Mouse (Mus musculus) neural tube, embryonic 12.5 days (tissue): Measurements from ENCODE around the gene Tnrc18. TPM values are rescaled to one million over a fixed set of nuclear protein-coding genes. Genes with fewer than 3 reads are reported as not detected.
A peak's percentile ranks its signal among the peaks of the same experiment; 100 is the strongest.

Experiments
- ATAC-seq: fragments of 200-750 bp; cut with Nextera tagmentation; 2 replicates; pipeline ENCODE4 v1.8.0; 2017; ENCODE audit warnings: low read depth, mild to moderate bottlenecking, moderate TSS enrichment, moderate library complexity; ENCODE audit not compliant: low FRiP score
- H3K27ac ChIP-seq: fragments of 300-500 bp; sonication (generic); 2 replicates; pipeline ENCODE4 v1.5.1; 2016
- H3K27me3 ChIP-seq: fragments of 300-500 bp; sonication (generic); replicated peaks from 2 replicates; pipeline ENCODE4 v1.6.1; 2016; ENCODE audit warnings: mild to moderate bottlenecking
- H3K36me3 ChIP-seq: fragments of 300-500 bp; sonication (generic); 2 replicates; pipeline ENCODE4 v1.6.1; 2016; ENCODE audit warnings: mild to moderate bottlenecking
- H3K4me1 ChIP-seq: fragments of 300-500 bp; sonication (generic); 2 replicates; pipeline ENCODE4 v1.6.1; 2016
- H3K4me2 ChIP-seq: fragments of 300-500 bp; sonication (generic); replicated peaks from 2 replicates; pipeline ENCODE4 v1.6.1; 2016; ENCODE audit warnings: mild to moderate bottlenecking
- H3K4me3 ChIP-seq: fragments of 300-500 bp; sonication (generic); 2 replicates; pipeline ENCODE4 v1.5.1; 2016
- H3K9ac ChIP-seq: fragments of 300-500 bp; sonication (generic); 2 replicates; pipeline ENCODE4 v1.6.1; 2016; ENCODE audit warnings: mild to moderate bottlenecking
- H3K9me3 ChIP-seq: fragments of 300-500 bp; sonication (generic); 2 replicates; pipeline ENCODE4 v1.6.1; 2016; ENCODE audit warnings: mild to moderate bottlenecking
- WGBS: fragments of 180-500 bp; shearing (Covaris S2); methylation state at CpG from one replicate; pipeline ENCODE4 v1.1.7; 2016; 5-methylcytosine and 5-hydroxymethylcytosine counted together
- polyA plus RNA-seq: library from polyadenylated mRNA; unstranded; fragments of >200 nt; fragmentation: Nextera tagmentation; extraction: Ambion mirVana; gene quantifications from 2 replicates; pipeline ENCODE4 v1.2.1, GENCODE M21; 2016

The Tnrc18 gene
- polyA plus RNA-seq, 1 experiment from 2014 or later, result 51.5 TPM

DNA sequence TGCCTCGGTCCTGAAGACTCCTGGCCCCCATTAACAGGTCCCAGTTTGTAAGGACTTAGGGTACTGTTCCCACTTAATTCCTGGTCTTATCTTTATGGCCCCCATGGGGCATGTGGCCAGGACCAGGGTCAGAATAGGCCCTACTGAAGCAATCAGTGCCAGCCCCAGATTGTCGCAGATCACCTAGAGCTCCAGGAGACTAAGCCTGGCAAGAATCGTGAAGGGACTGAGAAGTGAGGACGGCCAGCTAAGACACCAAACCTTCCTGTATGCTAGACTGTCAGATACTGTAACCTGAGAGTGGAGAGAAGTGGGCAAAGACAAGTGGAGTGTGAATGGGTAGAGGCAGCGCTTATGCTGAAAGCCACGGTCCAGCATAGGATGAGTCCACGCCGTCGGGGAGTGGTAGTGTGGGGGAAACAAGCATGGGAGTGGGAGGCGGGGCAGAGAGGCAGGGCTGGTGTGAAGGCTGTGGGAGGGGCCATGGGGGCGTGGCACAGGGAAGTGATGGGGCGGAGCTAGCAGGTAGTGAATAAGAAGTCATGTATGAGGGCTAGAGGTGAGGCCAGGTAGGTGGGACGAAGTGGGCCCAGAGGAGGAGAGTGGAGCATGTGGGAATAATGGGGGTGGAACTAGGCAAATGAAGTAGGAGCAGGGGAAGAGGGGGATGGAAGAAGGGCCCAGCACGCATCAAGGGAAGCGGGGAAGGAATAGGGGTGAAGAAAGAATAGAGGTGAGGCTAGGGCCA is 116.4 kb downstream of the Tnrc18 start:
- H3K9ac ChIP-seq, result no peak overlapping the region
- peak; percentile 39 for ATAC-seq
- H3K36me3 ChIP-seq, result peaks cover 13% of the 10 kb centered on the region; the same call in 1 of the 2 replicates
- peaks cover 18% of the 10 kb centered on the region for H3K27me3 ChIP-seq
- H3K27ac ChIP-seq, result no peak overlapping the region
- H3K9me3 ChIP-seq, result no peaks in the 10 kb centered on the region
- 0 out of 2 replicates have a peak overlapping the region, but pooled peaks have one; percentile 68 for H3K4me3 ChIP-seq
- WGBS, result 11% methylated on average over 15 of the region's 15 CpGs
- peak overlapping the region; percentile 79 for H3K4me2 ChIP-seq
- H3K4me1 ChIP-seq, result peaks cover 25% of the 10 kb centered on the region

- H3K36me3 ChIP-seq, result no peaks in the 10 kb centered on the region
- H3K9me3 ChIP-seq, result no peaks in the 10 kb centered on the region
- no peak overlapping the region for H3K4me3 ChIP-seq
- ATAC-seq, result no peak
- H3K4me2 ChIP-seq, result no peak overlapping the region
- H3K9ac ChIP-seq, result no peak overlapping the region
- WGBS, result 61% methylated on average over 2 of the region's 2 CpGs
- no peak overlapping the region for H3K27ac ChIP-seq
- H3K4me1 ChIP-seq, result peaks cover 30% of the 10 kb centered on the region
- H3K27me3 ChIP-seq, result peaks cover 18% of the 10 kb centered on the region
Measured at GRCm38 (mm10) chr5:142697742-142698141, 119.7 kb downstream of the Tnrc18 start.

DNA sequence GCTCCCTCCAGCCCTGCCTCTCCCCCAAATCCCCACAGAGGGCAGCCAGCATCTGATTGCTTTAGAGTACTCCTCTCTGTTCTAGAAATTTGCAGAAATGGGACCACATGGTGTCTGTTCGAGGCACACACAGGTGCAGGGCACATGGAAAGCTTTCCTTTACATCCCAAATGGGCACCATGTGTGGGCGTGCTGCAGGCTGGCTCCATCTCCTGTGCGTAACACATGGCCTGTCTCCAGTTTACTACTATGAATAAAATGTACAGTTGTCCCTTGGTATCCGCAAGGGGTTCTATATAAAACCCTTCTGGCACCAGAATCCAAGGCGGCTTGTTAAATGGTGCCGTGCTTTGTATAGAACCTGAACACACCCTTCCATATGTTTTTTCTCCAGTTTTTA is 120.6 kb downstream of the Tnrc18 start:
- no peak for ATAC-seq
- Histone ChIP-seq H3K9me3 (no peaks in the 10 kb centered on the region), H3K27ac (no peak overlapping the region), H3K4me3 (no peak overlapping the region), H3K4me2 (no peak overlapping the region), H3K4me1 (peaks cover 31% of the 10 kb centered on the region), H3K9ac (no peak overlapping the region), H3K27me3 (peaks cover 18% of the 10 kb centered on the region), H3K36me3 (no peaks in the 10 kb centered on the region)
- WGBS, result 87% methylated on average over 6 of the region's 6 CpGs

DNA sequence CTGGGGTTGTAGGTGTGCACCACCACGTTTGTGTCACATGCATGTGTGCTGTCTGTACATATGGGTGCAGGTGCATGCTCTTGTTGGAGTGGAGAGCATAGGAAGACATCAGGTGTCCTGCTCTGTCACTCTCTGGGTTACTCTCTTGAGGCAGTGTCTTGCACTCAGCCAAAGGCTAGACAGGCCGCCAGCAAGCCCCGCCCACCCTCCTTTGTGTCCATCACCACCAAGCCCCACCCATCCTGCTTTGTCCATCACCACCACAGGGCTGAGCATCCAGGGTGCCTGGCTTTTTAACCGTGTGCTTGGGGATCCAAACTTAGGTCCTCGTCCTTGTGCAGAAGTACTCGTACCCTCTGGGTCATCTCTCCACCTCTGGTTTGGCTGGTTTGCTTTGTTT is 121.2 kb downstream of the Tnrc18 start:
- no peaks in the 10 kb centered on the region for H3K9me3 ChIP-seq

DNA sequence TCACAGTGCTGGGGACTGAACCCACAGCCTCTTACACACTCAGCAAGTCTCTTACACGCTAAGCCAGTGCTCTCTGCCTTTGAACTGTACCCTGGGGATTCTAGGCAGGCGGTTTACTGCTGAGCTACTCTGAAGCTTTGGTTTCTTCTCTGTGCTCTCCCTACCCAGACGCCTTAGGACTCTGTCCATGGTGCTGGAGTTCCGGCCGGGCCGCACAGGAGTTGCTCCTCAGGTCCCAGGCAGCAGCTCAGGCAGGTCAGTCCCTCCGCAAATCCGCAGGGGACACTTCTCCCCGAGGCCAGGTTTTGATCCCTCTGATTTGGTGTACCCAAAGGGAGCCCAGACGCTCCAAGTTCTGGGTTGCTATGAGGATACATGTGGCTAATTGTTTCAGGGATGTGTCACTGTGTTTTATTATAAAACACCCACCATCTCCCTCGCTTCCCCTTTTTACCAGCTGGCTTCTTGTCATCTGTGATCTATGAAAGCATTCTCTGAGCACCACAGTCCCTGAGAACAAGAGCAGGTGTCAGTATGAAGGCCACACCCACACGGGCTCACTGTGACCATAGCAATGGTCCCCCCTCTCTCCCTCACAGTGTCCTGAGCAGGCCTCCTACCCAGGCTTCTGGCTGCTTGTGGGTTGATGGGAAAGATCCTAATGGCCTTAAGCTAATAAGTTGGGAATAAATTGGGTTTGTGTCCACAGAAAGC is 122.7 kb downstream of the Tnrc18 start:
- H3K9ac ChIP-seq, result no peak overlapping the region
- no peak overlapping the region for H3K4me2 ChIP-seq
- no peak overlapping the region for H3K27ac ChIP-seq
- ATAC-seq, result no peak
- no peaks in the 10 kb centered on the region for H3K36me3 ChIP-seq
- no peaks in the 10 kb centered on the region for H3K27me3 ChIP-seq
- no peaks in the 10 kb centered on the region for H3K9me3 ChIP-seq
- no peak overlapping the region for H3K4me3 ChIP-seq
- WGBS, result 9% methylated on average over 12 of the region's 12 CpGs
- H3K4me1 ChIP-seq, result peaks cover 25% of the 10 kb centered on the region

More for the DNA sequence above, 121.2 kb downstream of the Tnrc18 start:
- Histone ChIP-seq H3K9ac (no peak overlapping the region), H3K4me3 (no peak overlapping the region), H3K27ac (no peak overlapping the region), H3K4me1 (peaks cover 25% of the 10 kb centered on the region), H3K27me3 (peaks cover 13% of the 10 kb centered on the region), H3K4me2 (no peak overlapping the region), H3K36me3 (no peaks in the 10 kb centered on the region)
- ATAC-seq, result no peak
- 36% methylated on average over 6 of the region's 6 CpGs for WGBS

GRCm38 (mm10) chr5:142693738-142694430 is 123.6 kb downstream of the Tnrc18 start:
- H3K9me3 ChIP-seq, result no peaks in the 10 kb centered on the region
- no peak overlapping the region for H3K4me3 ChIP-seq
- no peaks in the 10 kb centered on the region for H3K27me3 ChIP-seq
- H3K4me1 ChIP-seq, result peaks cover 25% of the 10 kb centered on the region
- peak overlapping the region; percentile 20; the same call in 1 of the 2 replicates for H3K4me2 ChIP-seq
- no peak overlapping the region for H3K9ac ChIP-seq
- WGBS, result 57% methylated on average over 8 of the region's 8 CpGs
- ATAC-seq, result no peak
- H3K27ac ChIP-seq, result no peak overlapping the region
- H3K36me3 ChIP-seq, result no peaks in the 10 kb centered on the region

DNA sequence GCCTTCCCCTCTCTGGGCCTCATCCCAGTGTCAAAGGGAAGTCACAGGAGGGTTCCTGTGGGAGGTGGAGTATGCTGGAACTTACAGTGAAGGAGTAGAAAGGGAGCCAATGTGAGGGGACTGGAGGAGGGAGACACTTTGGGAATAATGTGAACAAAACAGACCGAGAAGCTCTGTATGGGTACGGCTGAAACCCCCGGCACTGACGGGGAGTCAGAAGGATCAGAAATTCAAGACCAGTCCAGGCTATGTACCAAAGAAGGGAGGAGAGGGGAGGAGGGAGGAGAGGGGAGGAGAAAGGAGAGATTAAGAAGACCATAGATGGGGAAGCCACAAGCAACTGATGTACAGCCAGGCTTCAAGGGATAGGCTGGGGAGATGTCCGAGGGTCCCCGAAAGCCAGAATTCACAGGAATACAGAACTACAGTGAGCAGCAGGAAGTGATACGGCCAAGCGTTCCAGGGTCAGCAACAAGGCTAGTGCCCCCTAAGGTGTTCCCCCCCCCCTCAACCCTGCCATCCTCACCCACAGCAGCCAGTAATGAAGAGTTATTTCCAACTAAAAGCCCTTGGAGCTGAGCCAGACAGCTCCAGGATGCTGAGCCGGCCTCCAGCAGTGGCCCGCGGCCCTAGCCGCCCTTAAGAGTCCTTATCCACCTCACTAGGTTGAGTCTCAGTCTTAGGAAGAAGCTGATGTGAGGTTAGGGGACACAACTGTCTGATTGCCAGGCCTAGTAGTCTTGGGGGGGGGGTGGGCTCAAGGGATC is 124.3 kb downstream of the Tnrc18 start:
- Histone ChIP-seq H3K4me3 (no peak overlapping the region), H3K27ac (no peak overlapping the region), H3K9me3 (no peaks in the 10 kb centered on the region), H3K4me2 (peak overlapping the region; percentile 20; the same call in 1 of the 2 replicates), H3K9ac (no peak overlapping the region), H3K27me3 (no peaks in the 10 kb centered on the region), H3K4me1 (peaks cover 25% of the 10 kb centered on the region), H3K36me3 (no peaks in the 10 kb centered on the region)
- ATAC-seq, result no peak
- 67% methylated on average over 12 of the region's 12 CpGs for WGBS

DNA sequence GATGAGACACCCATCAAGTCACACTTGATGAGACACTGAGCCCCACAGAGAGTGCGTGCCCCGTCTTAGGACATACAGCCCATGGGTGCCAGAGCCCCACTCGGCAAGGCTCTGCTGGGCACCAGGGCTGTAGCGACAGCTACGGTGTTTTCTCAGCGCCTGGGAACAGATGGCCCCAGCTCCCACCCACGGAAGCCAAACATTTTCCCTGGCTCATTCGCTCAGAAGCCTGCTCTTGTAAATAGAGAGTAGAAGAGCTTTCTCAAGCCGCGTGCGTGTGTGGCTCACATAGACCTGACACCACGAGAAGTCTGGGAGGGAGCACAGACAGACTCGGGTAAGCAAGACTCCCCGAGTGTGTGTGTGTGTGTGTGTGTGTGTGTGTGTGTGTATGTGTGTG is 125.2 kb downstream of the Tnrc18 start, which contains the start of gene Slc29a4:
TSS of gene Slc29a4 (plus strand) at position 265 of the 400 bp plus-strand sequence.
- Histone ChIP-seq H3K4me1 (peaks cover 25% of the 10 kb centered on the region), H3K36me3 (no peaks in the 10 kb centered on the region), H3K9me3 (no peaks in the 10 kb centered on the region), H3K27ac (no peak within 1 kb of the TSS), H3K4me3 (no peak within 1 kb of the TSS), H3K4me2 (peak within 1 kb of the TSS; percentile 20; the same call in 1 of the 2 replicates), H3K27me3 (no peaks in the 10 kb centered on the region), H3K9ac (no peak within 1 kb of the TSS)
- ATAC-seq, result no peak
- 45% methylated on average over 14 of the region's 14 CpGs for WGBS

DNA sequence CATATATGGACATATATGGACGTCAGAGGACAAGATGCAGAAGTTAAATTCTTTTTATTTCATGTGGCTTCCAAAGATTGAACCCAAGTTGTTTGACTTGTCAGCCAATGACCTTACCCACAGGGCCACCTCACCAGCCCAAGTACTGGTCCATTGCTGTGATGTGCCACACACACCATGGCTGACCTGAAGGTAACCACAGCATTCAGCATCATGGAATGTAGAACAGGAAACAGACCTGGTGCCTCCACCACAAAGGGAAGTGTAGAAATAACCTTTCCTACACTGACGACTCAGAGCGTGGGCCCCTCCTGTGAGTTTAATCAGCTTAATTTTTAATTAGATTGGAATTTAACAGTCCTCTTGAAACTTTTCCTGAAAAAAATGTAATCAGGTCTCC is 127.1 kb downstream of the Tnrc18 start:
- H3K27me3 ChIP-seq, result no peaks in the 10 kb centered on the region
- no peaks in the 10 kb centered on the region for H3K36me3 ChIP-seq
- no peak overlapping the region for H3K4me3 ChIP-seq
- no peak overlapping the region for H3K9ac ChIP-seq
- H3K4me1 ChIP-seq, result peaks cover 24% of the 10 kb centered on the region
- WGBS, result 89% methylated on average over 3 of the region's 3 CpGs
- H3K4me2 ChIP-seq, result no peak overlapping the region
- no peaks in the 10 kb centered on the region for H3K9me3 ChIP-seq
- ATAC-seq, result no peak
- H3K27ac ChIP-seq, result no peak overlapping the region

DNA sequence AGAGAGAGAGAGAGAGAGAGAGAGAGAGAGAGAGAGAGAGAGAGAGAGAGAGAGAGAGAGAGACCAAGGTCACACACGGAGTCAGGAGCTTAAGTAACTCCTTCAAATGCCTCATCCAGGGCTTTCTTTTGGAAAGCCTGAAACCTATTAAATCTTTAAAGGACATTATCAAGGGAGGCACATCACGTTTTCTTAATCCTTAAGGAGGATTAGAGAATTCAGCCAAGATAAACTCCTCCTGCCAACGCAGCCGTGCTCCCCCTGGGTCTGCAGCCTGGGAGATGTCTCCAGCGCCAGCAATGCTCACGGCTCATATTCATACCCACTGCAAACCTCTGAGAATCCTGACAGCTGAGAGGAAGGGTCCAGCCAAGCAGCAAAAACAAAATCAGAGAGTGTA is 128.6 kb downstream of the Tnrc18 start:
- Histone ChIP-seq H3K36me3 (no peaks in the 10 kb centered on the region), H3K27me3 (no peaks in the 10 kb centered on the region), H3K9me3 (no peaks in the 10 kb centered on the region), H3K4me2 (no peak overlapping the region), H3K4me1 (peaks cover 15% of the 10 kb centered on the region), H3K9ac (no peak overlapping the region), H3K4me3 (no peak overlapping the region), H3K27ac (no peak overlapping the region)
- WGBS, result 68% methylated on average over 6 of the region's 6 CpGs
- ATAC-seq, result no peak

GRCm38 (mm10) chr5:142682529-142682928 is 134.9 kb downstream of the Tnrc18 start:
- ATAC-seq, result no peak
- H3K9me3 ChIP-seq, result peaks cover 8% of the 10 kb centered on the region
- no peaks in the 10 kb centered on the region for H3K27me3 ChIP-seq
- H3K4me1 ChIP-seq, result no peaks in the 10 kb centered on the region
- H3K4me2 ChIP-seq, result no peak overlapping the region
- no peak overlapping the region for H3K27ac ChIP-seq
- H3K9ac ChIP-seq, result no peak overlapping the region
- WGBS, result 89% methylated on average over 5 of the region's 5 CpGs
- H3K4me3 ChIP-seq, result no peak overlapping the region
- H3K36me3 ChIP-seq, result no peaks in the 10 kb centered on the region
